Mouse (Mus musculus): ENCODE measurements around the gene Lifr. TPM values are rescaled to one million over a fixed set of nuclear protein-coding genes. Genes with fewer than 3 reads are reported as not detected.

Lifr gene
- total RNA-seq, 2 experiments from 2014 or later: 47.8 to 56.1 TPM

DNA sequence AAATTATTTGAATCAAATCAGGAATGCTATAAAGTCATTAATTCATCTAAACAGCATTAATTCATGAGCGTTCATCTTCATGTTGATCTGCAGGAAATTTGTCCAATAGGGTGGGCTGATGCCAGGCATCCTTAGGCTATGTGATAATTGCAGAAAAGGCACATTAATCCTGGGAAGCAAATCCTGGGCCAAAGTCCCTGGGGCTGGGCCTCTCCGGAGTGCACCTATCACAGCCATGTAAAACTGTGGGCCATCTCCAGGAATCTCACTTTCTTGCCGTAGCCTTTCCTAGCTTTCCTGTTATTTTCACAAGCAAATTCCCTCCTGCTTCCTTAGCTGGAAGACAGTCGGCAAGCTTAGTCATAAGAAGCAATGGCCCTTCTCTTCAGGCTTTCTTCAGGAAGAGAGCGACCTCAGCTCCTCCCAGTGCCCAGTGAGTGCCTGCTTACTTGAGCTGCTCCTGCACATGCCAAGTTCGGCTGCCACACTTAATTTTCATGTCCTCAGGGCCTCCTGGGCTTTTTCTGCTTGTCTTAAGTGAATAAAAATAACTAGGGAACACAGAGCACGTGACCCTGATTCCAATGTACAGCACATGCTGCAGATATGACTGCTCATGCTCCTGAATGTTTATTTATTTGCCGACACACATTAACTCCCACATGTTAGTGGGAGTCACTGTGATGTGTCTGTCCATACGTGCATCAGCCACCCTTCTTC is 26.7 kb upstream of the Lifr start:
- DNase-seq (ENCODE audit: extremely low spot score in 1 of 2, low spot score in 2 of 2): no peak
- intact Hi-C loops (cut with DNase I): no loop called here
- TF ChIP-seq CTCF (IDR thresholded peaks at IDR 0.05): no peak

GRCm38 (mm10) chr15:7064992-7065523 is 25.4 kb upstream of the Lifr start:
- no peak for TF ChIP-seq CTCF (IDR thresholded peaks at IDR 0.05)
- H3K4me3 ChIP-seq: no peak overlapping the region
- DNase-seq (ENCODE audit: extremely low spot score in 1 of 2, low spot score in 2 of 2): no peak
- H3K27ac ChIP-seq: no peak overlapping the region
- intact Hi-C loops (cut with DNase I): no loop called here

More for the DNA sequence above, 26.7 kb upstream of the Lifr start:
- H3K4me3 ChIP-seq: no peak overlapping the region
- H3K27ac ChIP-seq: no peak overlapping the region

GRCm38 (mm10) chr15:7065624-7066023 is 24.8 kb upstream of the Lifr start:
- Histone ChIP-seq H3K27ac (no peak overlapping the region), H3K4me3 (no peak overlapping the region)
- DNase-seq (ENCODE audit: extremely low spot score in 1 of 2, low spot score in 2 of 2): no peak
- no peak for TF ChIP-seq CTCF (IDR thresholded peaks at IDR 0.05)
- intact Hi-C loops (cut with DNase I): no loop called here

- DNase-seq (ENCODE audit: extremely low spot score in 1 of 2, low spot score in 2 of 2): no peak
- no peak for TF ChIP-seq CTCF (IDR thresholded peaks at IDR 0.05)
- intact Hi-C loops (cut with DNase I): no loop called here
- Histone ChIP-seq H3K4me3 (no peak overlapping the region), H3K27ac (no peak overlapping the region)
Measured at GRCm38 (mm10) chr15:7066752-7067151, 23.7 kb upstream of the Lifr start.

DNA sequence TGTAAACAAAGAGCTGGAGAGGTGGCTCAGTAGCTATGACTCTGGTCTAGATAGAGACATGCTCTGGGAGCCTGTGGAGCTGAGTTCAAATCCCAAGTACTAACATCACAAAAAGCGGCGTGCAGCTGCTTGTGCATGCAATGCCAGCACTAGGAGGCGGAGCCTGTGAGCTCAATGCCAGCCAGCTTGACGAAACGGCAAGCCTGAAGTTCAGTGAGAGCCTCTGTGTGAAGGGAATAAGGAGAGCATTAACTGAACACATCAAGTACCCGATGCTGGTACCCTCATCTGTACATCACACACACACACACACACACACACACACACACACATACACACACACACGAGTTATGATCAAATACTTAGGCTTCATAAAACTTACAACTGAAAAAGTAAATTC is 21.0 kb upstream of the Lifr start:
- intact Hi-C loops (cut with DNase I): no loop called here
- Histone ChIP-seq H3K27ac (no peak overlapping the region), H3K4me3 (no peak overlapping the region)
- no peak for DNase-seq (ENCODE audit: extremely low spot score in 1 of 2, low spot score in 2 of 2)
- TF ChIP-seq CTCF (IDR thresholded peaks at IDR 0.05): no peak

GRCm38 (mm10) chr15:7070199-7070794 is 20.1 kb upstream of the Lifr start:
- H3K4me3 ChIP-seq: no peak overlapping the region
- H3K27ac ChIP-seq: no peak overlapping the region
- TF ChIP-seq CTCF (IDR thresholded peaks at IDR 0.05): no peak
- intact Hi-C loops (cut with DNase I): no loop called here
- DNase-seq (ENCODE audit: extremely low spot score in 1 of 2, low spot score in 2 of 2): no peak

DNA sequence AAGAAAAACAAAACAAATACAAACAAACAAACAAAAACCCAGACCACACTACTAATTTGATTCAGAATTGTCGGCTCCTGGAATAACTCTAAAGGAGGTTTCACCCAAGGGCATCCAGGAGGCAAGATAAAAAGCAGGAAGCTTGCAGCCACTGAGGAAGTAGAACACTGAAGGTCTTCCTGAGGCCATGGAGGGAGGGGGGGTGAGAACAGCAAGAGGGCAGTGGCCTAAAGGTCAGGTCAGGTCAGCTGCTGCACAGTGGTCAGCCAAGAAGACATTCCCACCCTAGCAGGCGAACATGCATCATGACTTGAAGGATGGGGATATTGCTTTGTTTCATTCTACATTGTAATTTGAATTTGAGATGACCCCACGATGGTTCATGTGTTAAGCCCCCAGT is 17.1 kb upstream of the Lifr start:
- intact Hi-C loops (cut with DNase I): no loop called here
- TF ChIP-seq CTCF (IDR thresholded peaks at IDR 0.05): no peak
- Histone ChIP-seq H3K4me3 (no peak overlapping the region), H3K27ac (no peak overlapping the region)
- DNase-seq (ENCODE audit: extremely low spot score in 1 of 2, low spot score in 2 of 2): no peak

DNA sequence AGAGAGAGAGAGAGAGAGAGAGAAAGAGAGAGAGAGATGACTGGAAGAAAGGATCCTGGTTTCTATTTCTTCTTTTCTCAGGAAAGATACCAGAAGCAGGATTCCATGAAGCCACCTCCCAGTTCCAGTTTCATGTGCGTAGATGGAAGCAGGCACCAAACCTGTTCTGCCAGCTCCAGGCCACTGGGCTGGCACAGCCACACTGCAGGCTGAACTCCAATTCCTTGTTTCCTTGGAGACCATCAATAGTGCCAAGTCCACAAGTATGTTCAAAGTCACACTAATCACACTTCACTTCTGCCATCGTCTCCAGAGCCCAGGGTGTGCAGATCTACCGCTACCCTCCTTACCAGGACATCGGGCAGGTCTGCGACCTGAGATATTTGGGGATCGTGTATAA is 15.2 kb upstream of the Lifr start:
- no peak overlapping the region for H3K4me3 ChIP-seq
- no peak for DNase-seq (ENCODE audit: extremely low spot score in 1 of 2, low spot score in 2 of 2)
- H3K27ac ChIP-seq: no peak overlapping the region
- no peak for TF ChIP-seq CTCF (IDR thresholded peaks at IDR 0.05)
- intact Hi-C loops (cut with DNase I): no loop called here

- intact Hi-C loops (cut with DNase I): no loop called here
- no peak overlapping the region for H3K27ac ChIP-seq
- H3K4me3 ChIP-seq: no peak overlapping the region
- no peak for TF ChIP-seq CTCF (IDR thresholded peaks at IDR 0.05)
- DNase-seq (ENCODE audit: extremely low spot score in 1 of 2, low spot score in 2 of 2): no peak
Measured at GRCm38 (mm10) chr15:7078356-7078755, 12.1 kb upstream of the Lifr start.

DNA sequence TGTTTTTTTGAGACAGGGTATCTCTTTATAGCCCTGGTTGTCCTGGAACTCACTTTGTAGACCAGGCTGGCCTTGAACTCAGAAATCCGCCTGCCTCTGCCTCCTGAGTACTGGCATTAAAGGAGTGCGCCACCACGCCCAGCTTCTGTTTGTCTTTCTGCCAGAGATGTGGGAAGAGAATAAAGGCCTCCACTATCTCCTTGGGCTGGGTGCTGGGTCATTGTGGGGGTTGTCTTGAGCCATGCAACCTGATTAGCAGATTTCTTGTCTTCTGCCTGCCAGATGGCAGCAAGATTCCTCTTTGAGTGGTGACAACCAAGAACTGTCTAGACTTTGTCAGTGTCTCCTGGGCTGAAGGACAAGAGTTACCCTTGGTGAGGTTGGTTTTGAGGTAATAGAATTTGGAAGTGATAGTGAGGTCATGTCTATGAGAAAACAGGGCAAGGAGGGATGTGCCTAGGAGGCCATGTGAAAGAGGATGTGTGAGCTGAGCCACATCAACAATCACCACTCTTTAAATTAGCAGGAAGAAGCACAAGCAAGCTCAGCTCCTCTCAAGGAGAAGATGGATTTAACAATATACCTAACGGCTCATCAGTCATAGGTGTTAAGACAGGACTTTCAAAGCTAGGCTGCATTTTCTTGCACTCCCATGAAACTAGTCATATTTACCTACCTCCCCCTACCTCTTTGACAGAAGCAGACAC is 10.6 kb upstream of the Lifr start:
- Histone ChIP-seq H3K4me3 (no peak overlapping the region), H3K27ac (no peak overlapping the region)
- no peak for TF ChIP-seq CTCF (IDR thresholded peaks at IDR 0.05)
- intact Hi-C loops (cut with DNase I): no loop called here
- no peak for DNase-seq (ENCODE audit: extremely low spot score in 1 of 2, low spot score in 2 of 2)

DNA sequence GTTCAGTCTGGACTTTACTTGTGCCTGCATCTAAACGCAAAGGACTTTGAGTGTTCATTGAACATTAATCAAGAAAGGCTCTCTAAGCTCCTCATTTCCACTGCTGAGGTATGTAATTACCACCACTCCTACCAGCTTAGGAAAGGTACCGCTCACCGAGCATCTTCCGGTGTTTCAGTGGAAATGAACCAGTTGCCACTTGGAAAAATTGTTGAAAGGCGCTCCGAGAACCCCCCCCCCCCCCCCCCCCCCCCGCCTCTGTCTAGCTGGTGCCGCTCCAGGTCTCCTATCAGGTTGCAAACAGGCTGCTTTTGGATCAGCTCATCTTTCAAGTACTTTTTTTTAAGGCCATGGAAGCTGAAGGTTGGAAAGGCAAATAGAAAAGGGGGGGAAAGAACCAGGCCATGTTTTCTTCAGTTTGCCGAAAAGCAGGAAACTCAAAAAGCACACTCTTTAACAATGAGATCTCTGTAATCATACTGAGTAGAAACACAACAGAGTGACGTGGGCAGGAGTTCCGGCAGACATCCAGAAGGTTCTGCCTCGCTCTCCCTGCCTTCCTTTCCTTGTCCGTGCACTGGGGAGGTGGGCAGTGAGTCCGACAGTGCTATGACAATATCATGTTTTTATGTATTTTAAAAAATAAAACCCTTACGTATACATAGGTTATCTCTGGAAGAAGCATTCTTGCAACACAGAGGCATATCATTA is 9.3 kb upstream of the Lifr start:
- no peak for TF ChIP-seq CTCF (IDR thresholded peaks at IDR 0.05)
- no peak for DNase-seq (ENCODE audit: extremely low spot score in 1 of 2, low spot score in 2 of 2)
- H3K27ac ChIP-seq: no peak overlapping the region
- H3K4me3 ChIP-seq: no peak overlapping the region
- intact Hi-C loops (cut with DNase I): no loop called here

DNA sequence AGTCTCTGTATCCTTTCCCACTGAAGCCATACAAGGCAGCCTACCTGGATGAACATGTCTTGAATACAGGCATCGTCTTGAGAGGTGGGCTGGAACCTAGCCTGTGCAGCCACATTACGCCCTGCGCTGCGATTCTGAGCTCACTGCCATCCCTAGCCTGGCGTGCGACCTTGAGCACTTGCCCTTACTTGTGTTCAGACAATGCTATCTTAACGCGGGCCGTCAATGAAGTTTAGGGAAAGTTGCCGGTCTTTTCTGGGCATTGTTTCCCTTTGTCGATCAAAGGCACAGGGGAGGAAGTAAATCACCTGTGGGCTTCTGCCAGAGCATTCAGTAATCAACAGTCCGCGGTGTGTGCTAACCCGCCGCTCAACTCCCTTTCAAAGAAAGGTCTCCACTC is 8.6 kb upstream of the Lifr start:
- Histone ChIP-seq H3K27ac (no peak overlapping the region), H3K4me3 (no peak overlapping the region)
- intact Hi-C loops (cut with DNase I): no loop called here
- DNase-seq (ENCODE audit: extremely low spot score in 1 of 2, low spot score in 2 of 2): no peak
- TF ChIP-seq CTCF (IDR thresholded peaks at IDR 0.05): no peak
